8 mouse cellular contexts compared by ENCODE assay signal in the genomic region with DNA sequence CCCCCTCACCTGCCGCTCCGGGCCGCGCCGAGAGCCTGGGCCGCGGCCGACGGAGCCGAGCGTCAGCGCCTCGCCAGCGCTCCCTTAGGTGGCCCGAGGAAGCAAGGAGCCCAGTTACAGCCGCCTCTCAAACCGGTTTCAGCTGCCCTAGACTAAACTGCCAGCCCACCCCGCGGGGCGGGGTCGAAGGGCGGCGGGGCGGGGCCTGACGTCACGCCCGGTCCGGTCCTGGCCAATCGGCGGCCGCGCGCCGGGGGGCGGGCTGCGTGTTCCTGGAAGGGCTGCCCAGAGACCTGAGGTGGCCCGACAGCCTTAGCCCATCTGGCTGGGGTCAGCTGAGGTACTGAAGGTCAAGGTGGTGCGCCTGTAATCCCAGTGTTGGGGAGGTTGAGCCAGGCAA. TPM values are rescaled to one million over a fixed set of nuclear protein-coding genes. Genes with fewer than 3 reads are reported as not detected.
A peak's percentile ranks its signal among the peaks of the same experiment; 100 is the strongest.
DNase-seq lines count a peak whose midpoint lies in the region; ATAC-seq and TF ChIP-seq lines count a peak whose summit lies in the region.

No protein-coding gene starts in this region.

- H3K9ac ChIP-seq in heart, embryonic 15.5 days = peak overlapping the region; percentile 94
- peak overlapping the region; percentile 100 for H3K9ac ChIP-seq in liver, embryonic 14.5 days (replicated peaks)
- H3K9ac ChIP-seq in neural tube, embryonic 11.5 days (ENCODE audit: low read length) = peak overlapping the region; percentile 95
- H3K9ac ChIP-seq in stomach, postnatal 0 days (ENCODE audit: low read length) = peak overlapping the region; percentile 96

- H3K4me2 ChIP-seq in heart, embryonic 15.5 days = peak overlapping the region; percentile 78
- peak overlapping the region; percentile 81 for H3K4me2 ChIP-seq in liver, embryonic 14.5 days (ENCODE audit: low read depth)
- H3K4me2 ChIP-seq in neural tube, embryonic 11.5 days (ENCODE audit: low read depth) = peak overlapping the region; percentile 65
- peak overlapping the region; percentile 88 for H3K4me2 ChIP-seq in stomach, postnatal 0 days (replicated peaks; ENCODE audit: low read depth)

- DNase-seq in CD4-positive, CD25-positive, alpha-beta regulatory T cell, adult 2 months (ENCODE audit: low read depth, low spot score) = peak; percentile 97
- peak; percentile 63 for DNase-seq in fibroblast of lung, adult 2 months (ENCODE audit: low read depth)
- peak; percentile 96 to 98 for DNase-seq in kidney, postnatal 25 days
- DNase-seq in liver, embryonic 14.5 days (ENCODE audit: low read depth in 3 of 3, low spot score in 3 of 3) = peak; percentile 89 to 91 (median 91)
- DNase-seq in neural tube, embryonic 11.5 days (ENCODE audit: low spot score) = peak; percentile 96
- DNase-seq in stomach, postnatal 0 days (ENCODE audit: low spot score) = peak; percentile 97

- peak; percentile 60 for TF ChIP-seq CTCF in liver, embryonic 14.5 days (IDR thresholded peaks at IDR 0.05; ENCODE audit: low read depth)
- peak; percentile 63 for TF ChIP-seq CTCF in stomach, postnatal 0 days (IDR thresholded peaks at IDR 0.05; ENCODE audit: low read depth)

- peak overlapping the region; percentile 90 for H3K4me3 ChIP-seq in brown adipose tissue, adult 24 weeks (ENCODE audit: insufficient read depth, low read depth, low read length)
- peak overlapping the region; percentile 91 for H3K4me3 ChIP-seq in heart, embryonic 15.5 days
- peak overlapping the region; percentile 97 to 99 for H3K4me3 ChIP-seq in liver, embryonic 14.5 days (ENCODE audit: insufficient read depth in 1 of 2, low read depth in 2 of 2, low read length in 2 of 2)
- peak overlapping the region; percentile 77 for H3K4me3 ChIP-seq in neural tube, embryonic 11.5 days (ENCODE audit: low read depth, low read length)
- H3K4me3 ChIP-seq in stomach, postnatal 0 days (ENCODE audit: low read depth, low read length) = peak overlapping the region; percentile 88

- ATAC-seq in heart, embryonic 15.5 days (replicated peaks; ENCODE audit: insufficient number of reproducible peaks, insufficient read depth, low FRiP score, low read depth) = peak; percentile 96
- peak; percentile 95 for ATAC-seq in liver, embryonic 14.5 days (ENCODE audit: insufficient read depth)
- peak; percentile 98 for ATAC-seq in neural tube, embryonic 11.5 days (ENCODE audit: insufficient read depth, low FRiP score, low TSS enrichment)
- ATAC-seq in stomach, postnatal 0 days (ENCODE audit: low FRiP score, low TSS enrichment) = peak; percentile 99

- 1% methylated on average over 37 of the region's 38 CpGs for WGBS in heart, embryonic 15.5 days
- under 1% methylated on average over 21 of the region's 38 CpGs for WGBS in liver, embryonic 14.5 days (ENCODE audit: insufficient replicate concordance)
- under 1% methylated on average over 33 of the region's 38 CpGs for WGBS in neural tube, embryonic 11.5 days
- WGBS in stomach, postnatal 0 days = under 1% methylated on average over 35 of the region's 38 CpGs

- peak; percentile 70 for TF ChIP-seq EP300 in liver, embryonic 14.5 days (IDR thresholded peaks at IDR 0.05; ENCODE audit: low read depth)
- TF ChIP-seq EP300 in stomach, postnatal 0 days (optimal IDR thresholded peaks at IDR 0.05) = no peak

- H3K4me1 ChIP-seq in brown adipose tissue, adult 24 weeks (ENCODE audit: control insufficient read depth, insufficient read depth, insufficient read length, low read length) = peaks cover 2% of the 10 kb centered on the region; the same call in 1 of the 2 replicates
- peaks cover 37% of the 10 kb centered on the region for H3K4me1 ChIP-seq in heart, embryonic 15.5 days (replicated peaks)
- H3K4me1 ChIP-seq in liver, embryonic 14.5 days (replicated peaks; ENCODE audit: control insufficient read depth in 2 of 2, insufficient read depth in 2 of 2, low read length in 1 of 2) = peaks cover 15 to 16% of the 10 kb centered on the region in 2 experiments
- peaks cover 5% of the 10 kb centered on the region; the same call in 1 of the 2 replicates for H3K4me1 ChIP-seq in neural tube, embryonic 11.5 days (ENCODE audit: control insufficient read depth, insufficient read depth, low read length)
- no peaks in the 10 kb centered on the region for H3K4me1 ChIP-seq in stomach, postnatal 0 days (replicated peaks; ENCODE audit: control insufficient read depth, insufficient read depth)

- no peaks in the 10 kb centered on the region for H3K9me3 ChIP-seq in heart, embryonic 15.5 days (replicated peaks)
- no peaks in the 10 kb centered on the region for H3K9me3 ChIP-seq in liver, embryonic 14.5 days (ENCODE audit: control insufficient read depth, low read length)
- H3K9me3 ChIP-seq in neural tube, embryonic 11.5 days (ENCODE audit: control insufficient read depth, low read length) = no peaks in the 10 kb centered on the region
- H3K9me3 ChIP-seq in stomach, postnatal 0 days (ENCODE audit: control insufficient read depth, low read length) = no peaks in the 10 kb centered on the region

- H3K27ac ChIP-seq in brown adipose tissue, adult 24 weeks (replicated peaks; ENCODE audit: low read depth, low read length) = peak overlapping the region; percentile 62
- H3K27ac ChIP-seq in heart, embryonic 15.5 days = peak overlapping the region; percentile 99
- peak overlapping the region; percentile 86 for H3K27ac ChIP-seq in liver, embryonic 14.5 days
- peak overlapping the region; percentile 99 for H3K27ac ChIP-seq in neural tube, embryonic 11.5 days (ENCODE audit: low read depth, low read length)
- peak overlapping the region; percentile 99 for H3K27ac ChIP-seq in stomach, postnatal 0 days (replicated peaks)

- H3K36me3 ChIP-seq in heart, embryonic 15.5 days = no peaks in the 10 kb centered on the region
- no peaks in the 10 kb centered on the region; the same call in 1 of the 2 replicates for H3K36me3 ChIP-seq in liver, embryonic 14.5 days (replicated peaks; ENCODE audit: control insufficient read depth, insufficient read depth, low read depth)
- H3K36me3 ChIP-seq in neural tube, embryonic 11.5 days (ENCODE audit: control insufficient read depth, insufficient read depth, low read length) = no peaks in the 10 kb centered on the region
- H3K36me3 ChIP-seq in stomach, postnatal 0 days (ENCODE audit: control insufficient read depth, insufficient read depth, low read length) = no peaks in the 10 kb centered on the region

- H3K27me3 ChIP-seq in heart, embryonic 15.5 days = no peaks in the 10 kb centered on the region
- H3K27me3 ChIP-seq in liver, embryonic 14.5 days (ENCODE audit: control insufficient read depth, insufficient read depth, low read length) = no peaks in the 10 kb centered on the region
- H3K27me3 ChIP-seq in neural tube, embryonic 11.5 days (ENCODE audit: control insufficient read depth, insufficient read depth, low read length) = no peaks in the 10 kb centered on the region
- H3K27me3 ChIP-seq in stomach, postnatal 0 days (ENCODE audit: control insufficient read depth, insufficient read depth, low read length) = no peaks in the 10 kb centered on the region

RNA-seq across cellular contexts. Expression of gene Gpcpd1, which starts 9.5 kb away (rescaled TPM):
- 15.3 and 23.7 TPM in 2 replicates for polyA plus RNA-seq in brown adipose tissue, adult 24 weeks (2012; ENCODE audit: insufficient read depth, insufficient read length, missing spikeins)
- polyA plus RNA-seq in heart, embryonic 15.5 days (2015; fragmentation: Nextera tagmentation; extraction: Ambion mirVana) = 28.4 and 36.0 TPM in 2 replicates
- 20.6 and 31.0 TPM in 2 replicates for polyA plus RNA-seq in liver, embryonic 14.5 days (2012; rRNA removed)
- 67.7 and 78.4 TPM in 2 replicates for polyA plus RNA-seq in liver, embryonic 14.5 days (2014; fragmentation: Nextera tagmentation; extraction: Ambion mirVana)
- 44.5 and 47.0 TPM in 2 replicates for polyA plus RNA-seq in neural tube, embryonic 11.5 days (2014; fragmentation: Nextera tagmentation; extraction: Ambion mirVana)
- polyA plus RNA-seq in stomach, postnatal 0 days (2015; fragmentation: Nextera tagmentation; extraction: Ambion mirVana) = 29.7 and 29.9 TPM in 2 replicates

Comparison
In these comparisons a context has a peak if more than half of its experiments do, and no peak if none do; other contexts are left out.
1. Peak in every context shown above with its lines: DNase-seq, ATAC-seq, H3K4me3 ChIP-seq and H3K27ac ChIP-seq.